Mouse (Mus musculus) cerebellum, postnatal 10 days (tissue): ENCODE measurements around the gene Trim8.

ENCODE experiments used
- DNase-seq, 2 experiments: peaks; one replicate each; pipeline ENCODE4 v3.0.0; 2021; ENCODE audit warnings: mixed read lengths in 2 of 2

The Trim8 gene

DNA sequence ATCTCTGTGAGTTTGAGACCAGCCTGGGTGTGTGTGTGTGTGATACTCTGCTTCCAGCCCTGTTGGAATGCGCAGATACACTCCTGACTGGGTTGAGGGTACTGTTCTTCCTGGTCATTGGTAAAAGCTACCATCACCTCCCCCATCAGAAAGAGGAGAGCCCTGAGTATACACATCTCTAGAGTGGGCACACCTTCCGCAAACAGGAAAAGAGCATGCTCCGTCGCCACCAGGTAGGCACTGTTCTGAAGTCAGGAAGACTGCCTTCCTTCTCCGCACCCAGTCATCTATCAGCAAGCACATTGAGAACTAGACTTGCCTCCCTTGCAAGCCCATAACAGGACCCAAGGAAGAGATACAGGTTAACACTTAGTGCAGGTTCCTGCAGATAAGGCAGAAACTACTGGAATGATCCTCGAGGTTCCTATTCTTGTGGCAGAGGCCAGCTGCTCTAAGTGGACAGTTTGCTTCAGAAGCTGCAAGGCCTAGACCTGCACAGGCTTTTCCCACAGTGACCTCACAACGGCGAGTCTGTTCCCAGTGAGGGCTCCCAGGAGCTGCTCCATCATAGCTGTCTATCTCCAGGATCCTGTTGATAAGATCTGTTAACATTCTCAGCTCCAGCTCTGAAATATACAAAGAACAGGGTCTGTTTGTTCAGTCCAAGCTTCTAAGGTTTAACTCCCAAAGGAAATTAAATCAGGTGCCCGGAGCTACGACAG is 20.7 kb upstream of the Trim8 start:
- DNase-seq, result no peak

DNA sequence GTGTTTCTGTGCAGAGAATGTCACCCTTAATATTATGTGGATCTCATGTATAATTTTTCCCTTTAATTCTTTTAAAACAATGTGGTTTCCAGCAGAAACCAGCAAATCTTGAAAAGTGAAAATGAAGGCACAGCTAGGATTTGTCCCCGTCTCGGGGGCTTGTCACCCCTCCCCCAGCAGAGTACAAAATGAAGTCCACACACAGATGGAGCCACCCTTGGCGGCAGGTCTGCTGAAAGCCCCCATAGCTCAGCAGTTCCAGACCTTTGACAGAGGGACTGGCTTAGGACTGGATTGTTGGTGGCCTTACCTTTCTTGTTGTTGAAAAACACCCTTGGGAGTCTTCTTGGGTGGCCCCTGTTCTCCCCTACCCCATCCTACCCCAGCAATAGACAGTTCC is 20.1 kb upstream of the Trim8 start:
- peak; percentile 55 to 57 for DNase-seq

DNA sequence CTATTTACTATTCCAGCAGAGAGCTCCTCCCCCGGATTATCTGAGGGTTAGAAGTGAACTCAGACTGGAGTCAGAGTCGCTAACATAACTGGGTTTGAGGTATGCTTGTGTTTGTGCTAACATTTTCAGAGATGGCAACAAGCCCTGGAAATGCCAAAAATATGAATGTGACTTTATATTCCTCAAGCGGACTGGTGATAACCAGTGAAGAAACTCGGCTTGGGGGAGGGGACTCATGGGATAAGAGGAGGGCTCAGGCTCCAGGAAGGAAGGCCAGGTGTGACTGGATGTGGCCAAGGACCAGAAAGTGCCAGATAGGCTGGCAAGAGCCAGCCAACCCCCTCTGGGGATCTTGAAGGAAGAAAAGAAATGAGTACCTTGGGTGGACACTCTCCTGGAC is 19.7 kb upstream of the Trim8 start:
- DNase-seq, result peak; percentile 52 to 54

DNA sequence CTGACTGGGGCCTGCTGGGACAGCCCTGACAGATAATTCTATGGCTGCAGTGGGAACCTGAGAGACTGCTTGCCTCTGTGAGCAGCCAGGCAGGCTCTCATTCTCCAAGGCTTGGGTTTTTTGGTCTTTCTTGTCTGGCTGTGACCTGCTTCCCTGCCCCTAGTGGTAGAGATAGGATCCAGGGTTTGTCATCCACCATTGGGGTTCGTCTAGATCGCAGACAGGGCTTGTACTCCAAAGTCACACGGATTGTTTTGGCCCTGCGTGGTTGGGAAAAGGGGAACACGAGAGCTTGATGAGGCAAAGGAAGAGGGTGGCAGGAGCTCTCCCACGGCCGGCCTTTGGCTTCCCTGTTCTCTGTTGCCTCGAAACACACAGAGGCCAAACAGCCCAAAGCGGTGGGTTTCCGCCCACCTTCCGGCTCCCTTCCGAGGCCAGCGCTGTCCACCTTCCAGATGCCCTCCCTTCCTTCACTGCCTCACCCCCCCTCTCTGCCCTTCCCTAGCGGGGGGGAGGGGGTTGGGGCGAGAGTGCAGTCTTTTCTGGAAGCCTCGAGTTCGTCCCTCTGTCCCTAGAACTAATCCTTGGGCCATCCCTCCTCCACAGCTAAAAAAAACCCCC is 18.5 kb upstream of the Trim8 start:
- peak; percentile 59 to 73 for DNase-seq

DNA sequence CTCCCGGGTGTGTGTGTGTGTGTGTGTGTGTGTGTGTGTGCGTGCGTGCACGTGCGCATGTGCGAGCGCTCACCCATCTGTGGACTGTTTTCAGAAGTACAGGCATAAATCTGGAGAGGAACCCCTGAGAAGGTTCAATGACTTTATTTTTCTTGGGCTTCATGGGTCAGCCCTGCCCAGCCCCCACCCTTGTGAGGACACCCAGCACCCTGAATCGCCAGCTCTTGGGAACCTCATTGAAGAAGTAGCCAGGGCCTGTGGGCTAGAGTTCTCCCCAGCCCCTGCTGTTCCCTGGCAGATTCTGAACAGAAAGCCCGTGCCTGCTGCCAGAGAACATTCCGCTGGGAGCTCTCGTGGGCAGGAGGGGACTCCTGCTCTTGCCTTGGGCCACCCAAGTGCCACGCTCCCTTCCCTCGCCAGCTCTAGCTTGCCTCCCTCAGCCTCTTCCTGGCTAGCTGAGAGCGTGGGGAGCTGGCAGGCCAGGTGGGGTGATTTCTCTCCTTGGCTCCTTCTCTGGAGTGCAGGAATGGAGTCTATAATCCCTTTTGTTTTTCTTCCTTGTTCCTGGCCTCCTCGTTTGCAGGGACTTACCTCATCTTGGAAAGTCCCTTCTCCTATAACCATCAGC is 17.7 kb upstream of the Trim8 start:
- peak; percentile 71 to 79 for DNase-seq

DNA sequence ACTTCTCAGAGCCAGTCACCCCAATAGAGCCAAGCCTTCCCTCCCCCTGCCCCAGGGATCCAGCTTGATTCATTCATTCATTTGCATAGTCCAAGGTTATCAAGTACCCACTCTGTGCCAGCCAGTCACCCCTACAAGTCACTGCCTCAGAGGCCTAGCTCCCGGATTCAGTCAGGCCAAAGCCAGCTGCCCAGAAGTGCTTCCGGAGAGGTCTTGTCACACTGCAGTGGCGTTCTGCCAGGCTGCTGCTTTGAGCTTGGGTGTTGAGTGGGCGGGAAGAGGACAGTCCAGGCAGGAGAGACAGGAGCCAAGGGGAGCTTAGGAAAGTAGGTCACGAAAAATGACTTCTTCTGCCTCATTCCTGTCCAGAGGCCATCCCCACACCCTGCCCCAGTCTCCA is 17.0 kb upstream of the Trim8 start:
- peak; percentile 63 to 66 for DNase-seq

DNA sequence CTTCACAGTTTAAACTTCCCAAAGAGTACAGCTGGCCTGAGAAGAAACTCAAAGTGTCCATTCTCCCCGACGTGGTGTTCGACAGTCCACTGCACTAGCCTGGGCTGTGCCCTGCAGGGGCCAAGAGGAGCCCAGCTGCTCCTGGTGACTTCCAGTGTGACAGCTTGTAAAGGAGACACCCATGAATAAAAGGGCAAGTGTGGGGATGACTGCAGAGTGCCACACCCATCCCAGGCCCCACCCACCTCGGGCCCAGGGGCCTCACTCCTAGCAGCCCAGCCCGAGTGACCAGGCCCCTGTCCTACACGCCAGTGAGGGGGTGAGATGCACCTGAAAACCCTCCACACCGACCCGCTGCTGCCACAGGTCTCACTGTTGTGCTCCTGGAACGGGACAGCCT is 15.7 kb upstream of the Trim8 start:
- no peak for DNase-seq

DNA sequence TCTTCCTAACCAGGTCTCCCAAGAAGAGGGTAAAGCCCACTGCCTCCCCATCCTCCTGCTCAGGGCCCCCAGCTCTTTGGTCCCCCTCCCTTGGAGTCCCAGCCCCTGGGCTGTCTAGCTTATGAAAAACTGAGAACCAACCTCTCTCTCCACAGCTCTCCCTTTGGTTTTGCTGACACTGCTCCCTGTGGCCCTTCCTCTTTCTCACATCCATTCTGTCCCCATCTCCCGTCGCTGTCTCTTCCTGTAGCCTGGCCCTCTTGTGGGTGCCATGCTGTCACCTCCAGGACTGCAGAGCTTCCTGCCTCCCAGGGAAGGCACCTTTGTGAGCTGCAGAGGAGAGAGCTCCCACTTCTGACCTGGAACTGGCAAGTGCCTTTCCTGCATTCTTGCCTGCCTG is 14.8 kb upstream of the Trim8 start:
- no peak for DNase-seq

DNA sequence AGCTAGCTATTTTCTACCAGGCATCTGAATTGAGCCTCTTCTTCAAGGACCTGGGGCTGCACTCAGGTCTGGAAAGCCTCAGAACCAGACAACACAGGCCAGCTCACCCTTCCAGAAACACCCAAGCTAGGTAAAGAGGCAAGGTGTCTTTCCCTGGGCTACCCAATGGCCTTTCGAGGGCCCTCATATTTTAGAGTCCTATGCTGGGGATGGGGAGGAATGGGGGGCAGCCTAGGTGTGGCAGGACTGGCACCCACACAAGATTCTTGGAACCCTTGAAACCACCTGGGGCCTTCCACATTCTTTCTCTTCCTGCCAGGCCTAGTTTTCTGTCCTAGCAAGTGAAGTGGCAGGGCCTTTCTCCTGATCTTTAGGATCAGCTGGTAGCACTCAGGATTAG is 12.1 kb upstream of the Trim8 start:
- no peak for DNase-seq

DNA sequence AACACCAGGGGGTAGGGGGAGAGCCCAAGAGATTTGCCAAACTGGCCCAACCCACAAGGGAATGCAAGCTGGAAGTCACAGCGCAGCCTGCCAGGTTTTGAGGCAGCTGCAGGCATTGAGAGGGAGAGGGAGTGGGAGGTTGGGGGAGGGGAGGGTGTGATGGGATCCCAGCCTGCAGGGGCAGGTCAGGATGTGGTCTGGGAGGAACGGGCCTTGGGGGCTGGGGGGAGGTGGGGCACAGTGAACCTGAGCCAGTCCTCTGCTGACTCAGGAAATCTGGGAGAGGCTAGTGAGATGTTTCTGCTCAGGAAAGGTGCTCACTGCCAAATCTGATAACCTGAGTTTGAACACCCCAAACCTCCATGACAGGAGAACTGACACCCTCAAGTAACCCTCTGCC is 10.9 kb upstream of the Trim8 start:
- DNase-seq, result peak in 1 of 2 experiments; percentile 54

DNA sequence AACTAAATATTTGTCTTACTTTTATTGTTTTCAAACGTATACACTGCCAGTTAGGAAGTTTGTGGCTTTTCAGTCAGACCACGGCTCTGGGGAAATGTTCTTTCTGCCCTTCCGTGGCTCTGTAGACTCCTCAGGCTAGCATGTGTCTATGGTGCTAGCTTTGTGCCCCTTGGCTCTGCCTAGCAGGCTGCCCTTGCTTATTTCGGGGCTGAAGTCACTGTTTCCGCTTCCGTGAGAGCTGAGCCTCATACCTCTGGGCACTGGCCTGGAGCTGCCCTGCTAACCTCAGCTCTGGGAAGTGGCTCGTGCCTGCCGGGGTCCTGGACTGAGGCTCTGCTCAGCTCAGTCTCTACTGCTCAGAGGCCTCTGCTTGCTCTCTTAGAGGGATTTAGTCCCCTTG is 6.4 kb upstream of the Trim8 start:
- DNase-seq, result no peak

DNA sequence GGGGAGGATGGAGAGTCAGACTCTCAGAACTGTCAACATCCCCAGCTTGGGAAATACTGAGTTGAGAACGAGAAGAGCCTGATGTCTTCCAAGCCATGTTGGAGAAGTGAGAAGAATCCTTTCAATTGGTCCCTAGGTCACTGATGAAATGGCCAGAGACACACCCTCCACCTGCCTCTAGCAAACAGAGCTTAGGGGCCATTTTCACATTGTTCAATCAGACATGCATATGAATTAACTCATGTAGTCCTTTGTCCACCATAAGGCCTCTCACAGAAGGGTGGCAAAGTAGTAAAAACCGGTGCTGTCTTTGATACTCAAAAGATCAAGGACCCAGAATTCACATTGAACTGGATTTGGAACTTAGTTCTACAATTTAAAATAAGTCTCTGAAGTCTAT is 4.3 kb upstream of the Trim8 start:
- no peak for DNase-seq

DNA sequence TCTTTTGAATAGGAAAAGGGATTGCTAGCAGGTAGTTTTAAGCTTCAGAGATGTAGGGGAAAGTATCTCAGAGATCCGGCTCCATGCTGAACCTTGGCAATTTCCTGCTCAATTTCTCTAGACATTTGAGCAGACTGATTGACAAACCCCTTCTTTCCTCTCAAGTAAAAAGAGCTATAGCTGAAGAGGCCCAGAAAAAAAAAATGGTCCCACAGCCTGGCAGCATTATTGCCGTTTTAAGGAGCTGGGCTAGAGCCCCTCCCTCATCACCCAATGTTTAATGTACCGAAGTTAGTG is 2.0 kb upstream of the Trim8 start:
- no peak for DNase-seq

DNA sequence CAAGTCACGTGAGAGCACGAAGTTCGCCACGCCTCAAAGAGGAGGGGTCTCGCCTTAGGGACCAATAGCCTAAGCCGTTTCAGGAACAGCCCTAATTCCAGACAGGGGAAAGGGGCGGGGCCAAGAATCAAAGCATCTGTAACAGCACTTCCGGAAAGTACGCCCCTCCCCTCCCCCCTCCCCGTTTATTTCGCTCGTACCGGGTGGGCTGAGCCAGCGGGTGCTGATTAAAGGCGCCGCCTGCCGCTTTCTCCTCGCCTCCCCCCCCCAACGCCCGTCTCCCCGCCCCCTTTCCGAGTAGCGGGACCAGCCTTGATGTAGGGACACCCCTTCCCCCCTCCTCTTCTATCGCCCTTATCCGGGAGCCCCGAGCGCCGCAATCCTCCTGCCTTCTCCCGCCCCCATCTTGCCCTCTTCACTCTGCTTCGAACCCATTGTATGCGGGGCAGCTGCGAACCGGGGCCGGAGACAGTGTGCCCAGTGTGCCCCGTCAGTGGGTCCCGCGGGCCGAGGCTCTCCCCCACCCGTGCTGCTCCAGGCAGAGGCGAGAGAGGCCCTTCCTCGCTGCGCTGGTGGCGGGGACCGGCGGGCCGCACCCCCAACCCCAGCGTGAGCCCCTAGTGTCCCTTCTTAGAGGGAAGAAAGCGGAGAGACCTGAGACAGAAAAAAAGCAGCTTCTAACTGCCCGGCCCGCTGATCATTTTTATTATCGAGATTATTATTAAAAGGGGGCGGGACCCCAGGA is 1.5 kb upstream of the Trim8 start:
- DNase-seq, result peak; percentile 99

DNA sequence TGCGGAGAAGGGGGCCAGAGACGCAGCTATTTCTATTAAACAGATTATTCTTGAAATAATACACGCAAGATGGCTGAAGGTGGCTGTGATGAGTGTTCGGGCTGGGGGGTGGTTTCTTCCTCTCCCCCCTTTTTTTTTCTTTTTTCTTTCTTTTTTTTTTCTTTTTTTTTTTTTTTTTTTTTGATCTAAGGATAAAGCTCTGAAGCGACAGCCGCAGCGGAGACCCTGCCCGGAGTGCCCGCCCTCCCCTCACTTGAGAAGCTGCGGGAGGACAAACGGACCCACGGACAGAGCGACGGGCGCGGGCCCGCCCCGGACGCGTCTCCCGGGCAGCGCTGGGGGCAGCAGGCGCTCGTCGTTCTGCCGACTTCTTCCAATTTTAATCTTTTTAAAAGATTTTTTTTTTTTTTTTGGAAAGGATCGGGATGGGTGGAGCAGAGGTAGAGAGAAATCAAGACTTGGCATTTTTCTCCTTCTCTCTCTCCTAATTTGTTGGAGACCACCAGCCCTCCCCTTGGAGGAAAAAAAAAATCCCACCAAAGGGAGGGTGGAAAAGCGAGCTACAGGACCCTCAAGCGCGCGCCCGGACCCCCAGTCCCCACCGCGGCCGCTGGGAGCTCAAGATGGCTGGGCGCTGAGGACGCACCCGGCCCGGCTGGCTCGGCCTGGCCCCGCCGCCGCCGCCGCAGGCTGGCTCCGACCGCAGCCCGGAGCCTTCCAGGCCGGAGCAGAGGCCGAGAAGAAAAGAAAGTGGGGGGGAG is 741 bp upstream of the Trim8 start:
- DNase-seq, result peak; percentile 80 to 82

DNA sequence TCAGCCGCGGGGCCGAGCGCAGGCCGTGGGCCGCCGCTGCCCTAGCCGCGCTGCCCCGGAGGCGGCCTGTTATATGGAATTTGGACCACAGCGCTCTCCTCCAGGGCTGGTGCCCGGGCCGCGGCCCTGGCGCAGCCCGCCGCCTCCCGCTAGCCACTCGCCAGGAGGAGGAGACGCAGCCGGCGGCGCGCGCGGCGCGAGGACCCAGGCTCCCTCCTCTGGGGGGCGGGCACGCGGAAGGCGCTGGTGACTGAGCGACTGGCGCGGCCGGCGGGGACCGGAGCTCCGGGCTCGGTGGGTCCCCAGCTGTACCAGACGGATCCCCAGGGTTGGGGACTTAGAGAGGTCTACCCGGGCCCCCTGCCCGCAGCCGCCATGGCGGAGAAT is 560 bp downstream of the Trim8 start:
- peak; percentile 79 for DNase-seq

DNA sequence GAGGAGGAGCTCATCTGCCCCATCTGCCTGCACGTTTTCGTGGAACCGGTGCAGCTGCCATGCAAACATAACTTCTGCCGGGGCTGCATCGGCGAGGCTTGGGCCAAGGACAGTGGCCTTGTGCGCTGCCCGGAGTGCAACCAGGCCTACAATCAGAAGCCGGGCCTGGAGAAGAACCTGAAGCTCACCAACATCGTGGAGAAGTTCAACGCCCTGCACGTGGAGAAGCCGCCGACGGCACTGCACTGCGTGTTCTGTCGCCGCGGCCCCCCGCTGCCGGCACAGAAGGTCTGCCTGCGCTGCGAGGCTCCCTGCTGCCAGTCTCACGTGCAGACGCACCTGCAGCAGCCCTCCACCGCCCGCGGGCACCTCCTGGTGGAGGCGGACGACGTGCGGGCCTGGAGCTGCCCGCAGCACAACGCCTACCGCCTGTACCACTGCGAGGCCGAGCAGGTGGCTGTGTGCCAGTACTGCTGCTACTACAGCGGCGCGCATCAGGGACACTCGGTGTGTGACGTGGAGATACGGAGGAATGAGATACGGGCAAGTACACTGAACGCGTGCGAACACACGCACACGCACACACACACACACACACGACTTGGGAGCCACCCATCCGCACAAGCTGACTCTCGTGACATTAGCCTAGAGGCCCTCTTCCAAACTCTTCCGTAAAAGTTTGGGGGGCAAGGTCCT is 1.1 kb downstream of the Trim8 start:
- DNase-seq, result peak; percentile 85 to 86

DNA sequence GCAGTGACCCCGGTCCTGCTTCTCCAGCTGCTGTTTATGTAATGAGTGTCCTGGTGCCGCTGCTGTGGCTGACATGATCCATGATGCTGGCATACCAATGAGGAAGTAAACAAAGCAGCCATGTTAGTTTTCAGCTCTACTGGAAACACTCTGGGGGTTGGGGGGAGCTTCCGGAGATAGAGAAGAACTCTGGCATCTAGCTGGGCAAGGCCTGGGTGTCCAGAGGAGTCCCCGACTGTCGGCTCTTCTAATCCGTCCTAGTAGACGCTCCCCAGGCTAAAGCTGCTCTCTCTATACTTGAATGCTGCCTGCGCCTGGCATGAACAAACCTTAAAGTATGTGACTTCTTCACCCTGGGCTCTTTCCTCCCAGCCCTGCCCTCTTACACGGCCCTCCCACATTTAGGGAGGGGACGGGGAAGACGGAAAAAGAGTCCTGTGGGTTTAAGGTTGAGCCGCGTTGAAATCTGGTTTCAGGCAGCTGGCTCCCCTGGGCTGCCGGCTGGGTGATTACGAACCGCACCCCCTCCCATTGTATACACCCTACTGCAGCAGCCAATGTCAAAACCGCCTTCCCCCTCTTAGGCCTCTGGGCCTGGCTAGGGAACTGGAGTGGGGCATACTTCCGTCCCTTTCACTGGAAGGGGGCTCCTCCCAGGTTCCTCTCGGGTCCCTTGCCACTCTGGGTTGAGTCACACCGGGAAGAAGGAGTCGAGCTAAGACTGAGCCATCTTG is 2.0 kb downstream of the Trim8 start:
- DNase-seq, result peak; percentile 41 to 45

DNA sequence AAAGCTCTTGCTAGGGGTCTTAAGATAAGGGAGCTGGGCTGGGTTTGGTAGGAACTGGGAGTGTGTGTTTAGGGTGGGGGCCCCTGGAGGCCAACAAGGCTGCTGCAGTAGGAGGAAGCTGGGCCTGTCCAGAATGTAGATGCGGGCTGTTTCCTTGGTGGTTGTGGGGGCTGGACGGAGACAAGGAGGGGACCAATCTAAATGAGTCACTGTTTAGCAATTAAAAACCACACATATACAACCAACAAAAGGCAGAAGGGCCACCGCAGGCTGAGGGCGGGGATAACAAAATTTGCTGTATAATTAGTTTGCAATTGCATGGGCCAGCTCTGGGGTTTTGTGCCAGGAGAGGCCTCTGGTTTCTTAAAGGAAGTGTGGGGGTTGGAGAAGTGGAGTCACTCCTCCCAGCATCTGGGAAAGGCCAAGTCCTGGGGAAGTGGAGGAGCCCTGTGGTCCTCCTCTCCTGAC is 2.6 kb downstream of the Trim8 start:
- DNase-seq, result peak; percentile 48 to 51

DNA sequence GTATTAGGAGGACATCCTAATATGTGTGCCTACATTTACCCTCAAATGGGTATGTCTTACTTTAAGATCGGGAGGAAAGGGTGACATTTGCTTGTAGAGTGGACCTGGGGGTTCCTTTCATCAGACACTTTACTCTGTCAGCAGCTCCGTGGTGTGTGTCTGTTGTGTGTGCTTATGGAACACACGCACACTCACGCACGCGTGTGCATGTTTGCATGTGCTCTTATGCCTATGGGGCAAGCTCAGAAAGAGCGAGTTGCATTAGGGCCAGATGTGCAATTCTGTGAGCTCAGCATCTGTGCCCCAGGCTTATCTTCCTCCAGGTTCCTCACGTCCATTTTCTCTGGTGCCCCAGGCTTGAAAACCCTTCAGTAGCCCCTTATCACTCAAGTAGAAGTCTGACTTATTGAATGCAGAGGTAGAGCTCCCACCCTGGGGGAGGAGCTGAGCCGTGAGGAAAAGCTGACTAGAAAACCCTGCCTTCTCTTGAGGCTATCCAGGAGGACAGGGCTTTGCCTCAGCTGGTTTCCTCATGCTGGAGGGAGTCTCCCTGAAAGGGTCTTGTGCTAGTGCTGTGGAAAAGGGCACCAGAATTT is 3.4 kb downstream of the Trim8 start:
- peak in 1 of 2 experiments; percentile 8 for DNase-seq
